Mouse (Mus musculus) left cerebral cortex, adult 2 months (tissue): Measurements from ENCODE around the gene Nat9. TPM values are rescaled to one million over a fixed set of nuclear protein-coding genes. Genes with fewer than 3 reads are reported as not detected.

Experiments used
- DNase-seq, 2 experiments: peaks; one replicate each; pipeline ENCODE4 v3.0.0; 2021 to 2022; ENCODE audit warnings: low spot score in 2 of 2, mixed read lengths in 1 of 2; ENCODE audit errors: extremely low spot score in 1 of 2
- H3K27ac ChIP-seq: fragments of 200-600 bp; 2 replicates; pipeline ENCODE4 v1.8.1; 2022
- H3K4me3 ChIP-seq: fragments of 200-600 bp; 2 replicates; pipeline ENCODE4 v1.8.1; 2022
- CTCF ChIP-seq: fragments of 200-600 bp; IDR thresholded peaks from 2 replicates; pipeline ENCODE4 v1.8.1; 2022; ENCODE audit warnings: antibody characterized with exemption, mild to moderate bottlenecking, moderate library complexity
- intact Hi-C: fragments of 180-260 bp; cut with DNase I; formaldehyde crosslinking; loops from one replicate; pipeline ENCODE4 v1.15.1; 2025
- total RNA-seq, 2 experiments: library from RNA; stranded (reverse); gene quantifications; 2 replicates each; pipeline ENCODE4 v1.2.3; 2021

Gene Nat9
- total RNA-seq, 2 experiments from 2014 or later, result 23.1 to 25.6 TPM

DNA sequence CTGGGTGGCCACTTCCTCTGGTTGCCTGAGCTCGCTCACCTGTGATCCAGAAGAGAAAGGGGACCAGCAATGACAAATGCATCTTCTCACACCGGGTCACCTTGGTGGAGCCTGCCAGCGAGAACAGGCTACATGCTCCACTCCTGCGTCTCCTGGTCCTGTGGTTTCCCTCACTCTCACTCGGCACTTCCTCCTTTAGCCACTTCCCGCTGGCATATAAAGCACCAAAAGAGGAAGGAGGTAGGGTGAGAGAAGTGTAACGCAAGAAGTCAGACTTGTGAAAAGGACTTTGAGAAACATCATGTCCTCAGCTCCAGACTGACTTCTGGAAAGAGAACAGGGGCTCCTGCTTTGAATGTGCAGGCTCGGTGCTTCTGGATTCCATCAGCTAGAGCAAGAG is 53.9 kb downstream of the Nat9 start, which contains the start of gene Cd300lf:
Gene Cd300lf (minus strand): TSS at position 193 of the 400 bp plus-strand sequence.
- no peak within 1 kb of the TSS for H3K4me3 ChIP-seq
- no peak within 1 kb of the TSS for H3K27ac ChIP-seq
- TF ChIP-seq CTCF, result no peak
- intact Hi-C loops, result no loop called here
- DNase-seq, result no peak

Other genes starting within 250 kb of the Nat9 start
- not detected for gene Cd300c, start 218.7 kb downstream of the Nat9 start, total RNA-seq
- under 1 TPM in 1 of 2 experiments, not detected in 1; 0.14 TPM for gene Cd300ld, start 197.9 kb downstream of the Nat9 start, total RNA-seq
- 1 to 10 TPM; 3.6 to 3.9 TPM for gene Cd300c2, start 186.0 kb downstream of the Nat9 start, total RNA-seq
- not detected for gene Cd300ld2, start 171.7 kb downstream of the Nat9 start, total RNA-seq
- not detected for gene Cd300ld4, start 160.8 kb downstream of the Nat9 start, total RNA-seq
- under 1 TPM; 0.77 to 0.96 TPM for gene Cd300ld5, start 150.1 kb downstream of the Nat9 start, total RNA-seq
- under 1 TPM in 1 of 2 experiments, not detected in 1; 0.77 TPM for gene Cd300ld3, start 139.4 kb downstream of the Nat9 start, total RNA-seq
- under 1 TPM in 1 of 2 experiments, not detected in 1; 0.27 TPM for gene Cd300e, start 125.7 kb downstream of the Nat9 start, total RNA-seq
- 1 to 10 TPM; 1.8 to 2.4 TPM for gene Rab37, start 96.4 kb downstream of the Nat9 start, total RNA-seq
- gene Cd300lf, start 53.9 kb downstream of the Nat9 start, total RNA-seq, result under 1 TPM in 1 of 2 experiments, not detected in 1; 0.58 TPM
- gene Slc9a3r1, start 24.5 kb downstream of the Nat9 start, total RNA-seq, result 10 to 100 TPM; 68.8 to 75.2 TPM
- gene Tmem104, start 372 bp downstream of the Nat9 start, total RNA-seq, result 10 to 100 TPM; 16.2 to 16.8 TPM
- 10 to 100 TPM; 37.4 to 40.0 TPM for gene Grin2c, start 79.4 kb upstream of the Nat9 start, total RNA-seq
- 10 to 100 TPM; 15.9 to 17.9 TPM for gene Fdxr, start 89.2 kb upstream of the Nat9 start, total RNA-seq
- gene Fads6, start 109.8 kb upstream of the Nat9 start, total RNA-seq, result 10 to 100 TPM; 11.4 to 13.5 TPM
- 1 to 10 TPM; 1.4 to 2.7 TPM for gene Otop2, start 119.3 kb upstream of the Nat9 start, total RNA-seq
- gene Ush1g, start 134.2 kb upstream of the Nat9 start, total RNA-seq, result under 1 TPM; 0.36 to 0.44 TPM
- gene Otop3, start 146.9 kb upstream of the Nat9 start, total RNA-seq, result not detected
- gene Hid1, start 179.9 kb upstream of the Nat9 start, total RNA-seq, result 100 to 1,000 TPM; 117 to 121 TPM
- 10 to 100 TPM; 25.0 to 26.4 TPM for gene Cdr2l, start 194.1 kb upstream of the Nat9 start, total RNA-seq
- 100 to 1,000 TPM; 113 to 118 TPM for gene Mrpl58, start 215.9 kb upstream of the Nat9 start, total RNA-seq
- gene Atp5h, start 232.1 kb upstream of the Nat9 start, total RNA-seq, result 100 to 1,000 TPM; 436 to 465 TPM
- 10 to 100 TPM; 72.4 to 76.2 TPM for gene Kctd2, start 232.3 kb upstream of the Nat9 start, total RNA-seq